Mouse (Mus musculus): ENCODE data around the gene 5730522E02Rik. TPM values are rescaled to one million over a fixed set of nuclear protein-coding genes. Genes with fewer than 3 reads are reported as not detected.
A peak's percentile ranks its signal among the peaks of the same experiment; 100 is the strongest.
"Not testable (repeated sequence)": the region's sequence is repeated elsewhere in the genome, so short reads cannot be mapped to it uniquely, and the experiment has no call there.

Gene 5730522E02Rik
- polyA plus RNA-seq (2012; rRNA removed): 0.25 TPM in 1 of 2 replicates, not detected in the other

GRCm38 (mm10) chr11:26210582-26211180, at the start of gene 5730522E02Rik:
Gene 5730522E02Rik, minus strand, starts transcription at chr11:26210763.
- H3K27ac ChIP-seq (ENCODE audit: control insufficient read depth, insufficient read depth, low read depth, low read length): peak within 1 kb of the TSS; percentile 63
- H3K4me1 ChIP-seq (ENCODE audit: control insufficient read depth, insufficient read depth, low read length): peaks cover 5% of the 10 kb centered on the region
- TF ChIP-seq POLR2A (IDR thresholded peaks at IDR 0.05; ENCODE audit: control insufficient read depth, low read depth, low read length): no peak
- TF ChIP-seq CTCF (IDR thresholded peaks at IDR 0.05; ENCODE audit: control insufficient read depth, insufficient read depth, insufficient replicate concordance, low read depth, low read length): no peak

GRCm38 (mm10) chr11:26236540-26236939, 26.0 kb upstream of the 5730522E02Rik start:
- H3K27ac ChIP-seq (ENCODE audit: control insufficient read depth, insufficient read depth, low read depth, low read length): no peak overlapping the region
- no peak overlapping the region for H3K4me3 ChIP-seq (ENCODE audit: control insufficient read depth, low read depth, low read length)
- no peaks in the 10 kb centered on the region for H3K27me3 ChIP-seq (ENCODE audit: control insufficient read depth, insufficient read depth, low read length)
- no peak for TF ChIP-seq CTCF (IDR thresholded peaks at IDR 0.05; ENCODE audit: control insufficient read depth, insufficient read depth, insufficient replicate concordance, low read depth, low read length)
- no peak for TF ChIP-seq POLR2A (IDR thresholded peaks at IDR 0.05; ENCODE audit: control insufficient read depth, low read depth, low read length)
- H3K4me1 ChIP-seq (ENCODE audit: control insufficient read depth, insufficient read depth, low read length): no peaks in the 10 kb centered on the region
- H3K36me3 ChIP-seq (ENCODE audit: control insufficient read depth, insufficient read depth, low read length): no peaks in the 10 kb centered on the region

More at GRCm38 (mm10) chr11:26210582-26211180, at the start of gene 5730522E02Rik:
- Histone ChIP-seq H3K27me3 (ENCODE audit: control insufficient read depth, insufficient read depth, low read length) (no peaks in the 10 kb centered on the region), H3K4me3 (ENCODE audit: control insufficient read depth, low read depth, low read length) (peak within 1 kb of the TSS; percentile 96), H3K36me3 (ENCODE audit: control insufficient read depth, insufficient read depth, low read length) (no peaks in the 10 kb centered on the region)

GRCm38 (mm10) chr11:26229895-26230294, 19.3 kb upstream of the 5730522E02Rik start:
- no peak for TF ChIP-seq POLR2A (IDR thresholded peaks at IDR 0.05; ENCODE audit: control insufficient read depth, low read depth, low read length)
- no peak for TF ChIP-seq CTCF (IDR thresholded peaks at IDR 0.05; ENCODE audit: control insufficient read depth, insufficient read depth, insufficient replicate concordance, low read depth, low read length)

GRCm38 (mm10) chr11:26213643-26214042, 3.1 kb upstream of the 5730522E02Rik start:
- H3K4me1 ChIP-seq (ENCODE audit: control insufficient read depth, insufficient read depth, low read length); H3K27me3 ChIP-seq (ENCODE audit: control insufficient read depth, insufficient read depth, low read length); H3K27ac ChIP-seq (ENCODE audit: control insufficient read depth, insufficient read depth, low read depth, low read length); H3K36me3 ChIP-seq (ENCODE audit: control insufficient read depth, insufficient read depth, low read length); H3K4me3 ChIP-seq (ENCODE audit: control insufficient read depth, low read depth, low read length): not testable (repeated sequence)

More at GRCm38 (mm10) chr11:26229895-26230294, 19.3 kb upstream of the 5730522E02Rik start:
- no peak overlapping the region for H3K27ac ChIP-seq (ENCODE audit: control insufficient read depth, insufficient read depth, low read depth, low read length)
- H3K27me3 ChIP-seq (ENCODE audit: control insufficient read depth, insufficient read depth, low read length): no peaks in the 10 kb centered on the region
- no peak overlapping the region for H3K4me3 ChIP-seq (ENCODE audit: control insufficient read depth, low read depth, low read length)
- H3K4me1 ChIP-seq (ENCODE audit: control insufficient read depth, insufficient read depth, low read length): no peaks in the 10 kb centered on the region
- H3K36me3 ChIP-seq (ENCODE audit: control insufficient read depth, insufficient read depth, low read length): no peaks in the 10 kb centered on the region

GRCm38 (mm10) chr11:26209811-26210581, 567 bp downstream of the 5730522E02Rik start:
- H3K4me3 ChIP-seq (ENCODE audit: control insufficient read depth, low read depth, low read length): peak overlapping the region; percentile 96
- H3K27me3 ChIP-seq (ENCODE audit: control insufficient read depth, insufficient read depth, low read length): no peaks in the 10 kb centered on the region
- H3K4me1 ChIP-seq (ENCODE audit: control insufficient read depth, insufficient read depth, low read length): peaks cover 5% of the 10 kb centered on the region
- TF ChIP-seq POLR2A (IDR thresholded peaks at IDR 0.05; ENCODE audit: control insufficient read depth, low read depth, low read length): no peak
- TF ChIP-seq CTCF (IDR thresholded peaks at IDR 0.05; ENCODE audit: control insufficient read depth, insufficient read depth, insufficient replicate concordance, low read depth, low read length): no peak
- H3K36me3 ChIP-seq (ENCODE audit: control insufficient read depth, insufficient read depth, low read length): no peaks in the 10 kb centered on the region
- H3K27ac ChIP-seq (ENCODE audit: control insufficient read depth, insufficient read depth, low read depth, low read length): no peak overlapping the region

- Histone ChIP-seq H3K27me3 (ENCODE audit: control insufficient read depth, insufficient read depth, low read length) (no peaks in the 10 kb centered on the region), H3K4me3 (ENCODE audit: control insufficient read depth, low read depth, low read length) (no peak overlapping the region), H3K4me1 (ENCODE audit: control insufficient read depth, insufficient read depth, low read length) (no peaks in the 10 kb centered on the region), H3K36me3 (ENCODE audit: control insufficient read depth, insufficient read depth, low read length) (no peaks in the 10 kb centered on the region), H3K27ac (ENCODE audit: control insufficient read depth, insufficient read depth, low read depth, low read length) (no peak overlapping the region)
- no peak for TF ChIP-seq POLR2A (IDR thresholded peaks at IDR 0.05; ENCODE audit: control insufficient read depth, low read depth, low read length)
Observed at GRCm38 (mm10) chr11:26203466-26203865, 7.1 kb downstream of the 5730522E02Rik start.

- TF ChIP-seq POLR2A (IDR thresholded peaks at IDR 0.05; ENCODE audit: control insufficient read depth, low read depth, low read length): no peak
- TF ChIP-seq CTCF (IDR thresholded peaks at IDR 0.05; ENCODE audit: control insufficient read depth, insufficient read depth, insufficient replicate concordance, low read depth, low read length): no peak
- Histone ChIP-seq H3K4me3 (ENCODE audit: control insufficient read depth, low read depth, low read length) (no peak overlapping the region), H3K4me1 (ENCODE audit: control insufficient read depth, insufficient read depth, low read length) (no peaks in the 10 kb centered on the region), H3K27me3 (ENCODE audit: control insufficient read depth, insufficient read depth, low read length) (no peaks in the 10 kb centered on the region), H3K36me3 (ENCODE audit: control insufficient read depth, insufficient read depth, low read length) (no peaks in the 10 kb centered on the region), H3K27ac (ENCODE audit: control insufficient read depth, insufficient read depth, low read depth, low read length) (no peak overlapping the region)
Observed at GRCm38 (mm10) chr11:26202842-26203241, 7.7 kb downstream of the 5730522E02Rik start.
